Mouse (Mus musculus): ENCODE measurements around the gene Gm9789. TPM values are rescaled to one million over a fixed set of nuclear protein-coding genes. Genes with fewer than 3 reads are reported as not detected.
"Not testable (repeated sequence)": the region's sequence is repeated elsewhere in the genome, so short reads cannot be mapped to it uniquely, and the experiment has no call there.

Gene Gm9789
- not detected in 2 replicates for total RNA-seq (2015; ENCODE audit: low replicate concordance)
- not detected in 2 replicates for total RNA-seq (2017; ENCODE audit: low replicate concordance)

DNA sequence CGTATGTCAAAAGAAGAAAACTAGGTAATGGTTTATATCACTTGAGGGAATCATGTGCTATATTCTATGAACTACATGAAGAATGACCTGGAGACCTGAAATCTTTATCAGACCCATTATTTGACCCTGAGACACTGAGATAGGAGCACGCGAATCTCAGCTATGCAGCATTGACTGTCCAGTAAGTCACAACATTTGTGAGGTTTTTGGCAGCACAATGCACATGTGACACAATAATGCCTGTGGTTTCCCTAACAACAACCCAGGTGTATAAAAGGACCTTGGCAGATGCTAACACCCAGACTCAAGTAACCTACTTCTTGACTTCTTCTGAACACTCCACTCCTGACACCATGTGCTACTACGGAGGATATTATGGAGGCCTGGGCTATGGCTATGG lies at the start of gene Gm9789:
Gene Gm9789 (plus strand): TSS at position 301 of the 400 bp plus-strand sequence.
- ATAC-seq (replicated peaks; ENCODE audit: low FRiP score, poor library complexity, severe bottlenecking) = no peak

DNA sequence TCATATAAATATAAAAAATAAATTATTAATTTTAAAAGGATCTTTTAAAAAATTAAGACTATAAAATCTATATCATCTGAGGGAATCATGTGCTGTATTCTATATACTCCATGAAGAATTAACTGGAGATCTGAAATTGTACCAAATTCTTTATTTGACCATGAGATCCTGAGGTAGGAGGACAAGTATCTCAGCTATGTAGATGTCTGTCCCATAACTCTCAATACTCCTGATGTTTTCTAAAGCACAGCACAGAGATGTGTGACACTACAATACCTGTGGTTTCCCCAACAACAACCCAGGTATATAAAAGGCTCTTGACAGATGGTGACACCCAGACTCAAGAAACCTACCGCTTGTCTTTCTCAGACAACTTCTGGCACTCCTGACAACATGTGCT lies 17.2 kb upstream of the Gm9789 start, which contains the start of gene Gm6358:
Gene Gm6358 (plus strand): TSS at position 301 of the 400 bp plus-strand sequence.
- ATAC-seq (replicated peaks; ENCODE audit: low FRiP score, poor library complexity, severe bottlenecking) = no peak

DNA sequence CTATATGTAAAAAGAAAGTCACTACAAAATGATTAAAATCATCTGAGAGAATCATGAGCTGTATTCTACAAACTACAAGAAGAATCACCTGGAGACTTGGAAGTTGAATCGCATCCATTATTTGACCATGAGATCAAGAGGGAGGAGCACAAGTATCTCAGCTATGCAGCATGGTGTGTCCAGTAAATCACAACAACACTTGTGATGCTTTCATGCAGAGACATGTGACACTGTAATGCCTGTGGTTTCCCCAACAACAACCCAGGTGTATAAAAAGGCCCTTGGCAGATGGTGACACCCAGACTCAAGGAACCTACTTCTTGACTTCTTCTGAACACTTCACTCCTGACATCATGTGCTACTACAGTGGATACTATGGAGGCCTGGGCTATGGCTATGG lies 7.0 kb upstream of the Gm9789 start, which contains the start of gene Gm10061:
Gene Gm10061 (plus strand): TSS at position 301 of the 400 bp plus-strand sequence.
- no peak for ATAC-seq (replicated peaks; ENCODE audit: low FRiP score, poor library complexity, severe bottlenecking)

DNA sequence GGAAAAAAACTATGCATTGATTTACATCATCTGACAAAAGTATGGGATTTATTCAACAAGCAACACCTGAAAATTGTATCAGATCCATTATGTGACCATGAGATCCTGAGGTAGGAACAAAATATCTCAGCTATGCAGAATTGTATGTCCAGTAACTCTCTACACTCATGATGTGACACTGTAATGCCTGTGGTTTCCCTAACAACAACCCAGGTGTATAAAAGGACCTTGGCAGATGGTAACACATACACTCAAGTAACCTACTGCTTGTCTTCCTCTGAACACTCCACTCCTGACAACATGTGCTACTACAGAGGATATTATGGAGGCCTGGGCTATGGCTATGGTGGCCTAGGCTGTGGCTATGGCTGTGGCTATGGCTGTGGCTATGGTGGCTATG lies 11.4 kb downstream of the Gm9789 start, which contains the start of gene Gm7735:
Gene Gm7735 (plus strand): TSS at position 301 of the 400 bp plus-strand sequence.
- ATAC-seq (replicated peaks; ENCODE audit: low FRiP score, poor library complexity, severe bottlenecking) = not testable (repeated sequence)

GRCm38 (mm10) chr16:89174435-89174834 lies 16.7 kb downstream of the Gm9789 start, which contains the start of gene 1110057P08Rik:
Gene 1110057P08Rik, plus strand, starts transcription at chr16:89174735.
- ATAC-seq (replicated peaks; ENCODE audit: low FRiP score, poor library complexity, severe bottlenecking) = no peak

GRCm38 (mm10) chr16:89188621-89189020 lies 30.9 kb downstream of the Gm9789 start:
- ATAC-seq (replicated peaks; ENCODE audit: low FRiP score, poor library complexity, severe bottlenecking) = no peak

DNA sequence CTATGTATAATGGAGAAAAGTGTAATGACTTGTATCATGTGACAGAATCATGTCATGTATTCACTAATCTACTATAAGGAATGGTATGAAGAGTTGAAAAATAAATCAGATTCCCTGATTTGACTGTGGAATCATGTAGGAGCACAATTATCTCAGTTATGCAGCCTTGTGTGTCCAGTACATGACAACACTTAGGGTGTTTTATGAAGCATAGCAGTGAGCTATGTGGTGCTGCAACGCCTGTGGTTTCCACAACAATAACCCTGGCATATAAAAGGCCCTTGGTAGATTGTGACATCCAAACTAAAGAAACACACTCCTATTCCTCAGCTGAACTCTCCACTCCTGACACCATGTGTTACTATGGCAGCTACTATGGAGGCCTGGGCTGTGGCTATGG lies 47.8 kb downstream of the Gm9789 start, which contains the start of gene Krtap20-2:
Gene Krtap20-2 (plus strand): TSS at position 301 of the 400 bp plus-strand sequence.
- no peak for ATAC-seq (replicated peaks; ENCODE audit: low FRiP score, poor library complexity, severe bottlenecking)

Other genes with a start within 250 kb of the Gm9789 start
- not detected in 2 replicates for gene Krtap19-9b, start 225.7 kb upstream of the Gm9789 start, total RNA-seq (2015; ENCODE audit: low replicate concordance)
- not detected in 2 replicates for gene Krtap19-9b, start 225.7 kb upstream of the Gm9789 start, total RNA-seq (2017; ENCODE audit: low replicate concordance)
- not detected in 2 replicates for gene Krtap16-3, start 195.1 kb upstream of the Gm9789 start, total RNA-seq (2015; ENCODE audit: low replicate concordance)
- gene Krtap16-3, start 195.1 kb upstream of the Gm9789 start, total RNA-seq (2017; ENCODE audit: low replicate concordance) = not detected in 2 replicates
- not detected in 2 replicates for gene Krtap22-2, start 147.2 kb upstream of the Gm9789 start, total RNA-seq (2015; ENCODE audit: low replicate concordance)
- not detected in 2 replicates for gene Krtap22-2, start 147.2 kb upstream of the Gm9789 start, total RNA-seq (2017; ENCODE audit: low replicate concordance)
- gene Gm10229, start 142.7 kb upstream of the Gm9789 start, total RNA-seq (2015; ENCODE audit: low replicate concordance) = not detected in 2 replicates
- not detected in 2 replicates for gene Gm10229, start 142.7 kb upstream of the Gm9789 start, total RNA-seq (2017; ENCODE audit: low replicate concordance)
- not detected in 2 replicates for gene Krtap6-1, start 126.3 kb upstream of the Gm9789 start, total RNA-seq (2015; ENCODE audit: low replicate concordance)
- not detected in 2 replicates for gene Krtap6-1, start 126.3 kb upstream of the Gm9789 start, total RNA-seq (2017; ENCODE audit: low replicate concordance)
- not detected in 2 replicates for gene Gm10228, start 116.5 kb upstream of the Gm9789 start, total RNA-seq (2015; ENCODE audit: low replicate concordance)
- gene Gm10228, start 116.5 kb upstream of the Gm9789 start, total RNA-seq (2017; ENCODE audit: low replicate concordance) = not detected in 2 replicates
- not detected in 2 replicates for gene Krtap6-5, start 110.1 kb upstream of the Gm9789 start, total RNA-seq (2015; ENCODE audit: low replicate concordance)
- not detected in 2 replicates for gene Krtap6-5, start 110.1 kb upstream of the Gm9789 start, total RNA-seq (2017; ENCODE audit: low replicate concordance)
- gene 1110025L11Rik, start 94.0 kb upstream of the Gm9789 start, total RNA-seq (2015; ENCODE audit: low replicate concordance) = not detected in 2 replicates
- not detected in 2 replicates for gene 1110025L11Rik, start 94.0 kb upstream of the Gm9789 start, total RNA-seq (2017; ENCODE audit: low replicate concordance)
- gene Krtap6-3, start 73.9 kb upstream of the Gm9789 start, total RNA-seq (2015; ENCODE audit: low replicate concordance) = not detected in 2 replicates
- gene Krtap6-3, start 73.9 kb upstream of the Gm9789 start, total RNA-seq (2017; ENCODE audit: low replicate concordance) = not detected in 2 replicates
- not detected in 2 replicates for gene Gm6358, start 17.1 kb upstream of the Gm9789 start, total RNA-seq (2015; ENCODE audit: low replicate concordance)
- gene Gm6358, start 17.1 kb upstream of the Gm9789 start, total RNA-seq (2017; ENCODE audit: low replicate concordance) = not detected in 2 replicates
- gene Gm10061, start 6.9 kb upstream of the Gm9789 start, total RNA-seq (2015; ENCODE audit: low replicate concordance) = not detected in 2 replicates
- gene Gm10061, start 6.9 kb upstream of the Gm9789 start, total RNA-seq (2017; ENCODE audit: low replicate concordance) = not detected in 2 replicates
- not detected in 2 replicates for gene Gm7735, start 11.5 kb downstream of the Gm9789 start, total RNA-seq (2015; ENCODE audit: low replicate concordance)
- not detected in 2 replicates for gene Gm7735, start 11.5 kb downstream of the Gm9789 start, total RNA-seq (2017; ENCODE audit: low replicate concordance)
- gene 1110057P08Rik, start 16.8 kb downstream of the Gm9789 start, total RNA-seq (2015; ENCODE audit: low replicate concordance) = not detected in 2 replicates
- gene 1110057P08Rik, start 16.8 kb downstream of the Gm9789 start, total RNA-seq (2017; ENCODE audit: low replicate concordance) = not detected in 2 replicates
- not detected in 2 replicates for gene Krtap20-2, start 47.9 kb downstream of the Gm9789 start, total RNA-seq (2015; ENCODE audit: low replicate concordance)
- not detected in 2 replicates for gene Krtap20-2, start 47.9 kb downstream of the Gm9789 start, total RNA-seq (2017; ENCODE audit: low replicate concordance)
- not detected in 2 replicates for gene Krtap21-1, start 245.9 kb downstream of the Gm9789 start, total RNA-seq (2015; ENCODE audit: low replicate concordance)
- gene Krtap21-1, start 245.9 kb downstream of the Gm9789 start, total RNA-seq (2017; ENCODE audit: low replicate concordance) = not detected in 2 replicates